Mouse (Mus musculus) urinary bladder, postnatal 4 days (tissue): ENCODE results near the gene Meox2.
A peak's percentile ranks its signal among the peaks of the same experiment; 100 is the strongest.
"Not testable (repeated sequence)": the region's sequence is repeated elsewhere in the genome, so short reads cannot be mapped to it uniquely, and the experiment has no call there.

Experiments
- DNase-seq, 2 experiments: peaks; one replicate each; pipeline ENCODE4 v3.0.0; 2021 to 2022; ENCODE audit warnings: low spot score in 2 of 2

Meox2 gene

GRCm38 (mm10) chr12:37108390-37108738 lies at the start of gene Meox2:
Meox2 (plus strand) TSS chr12:37108540.
- DNase-seq = peak in 1 of 2 experiments; percentile 60

- no peak for DNase-seq
Measured at GRCm38 (mm10) chr12:37072636-37073035, 35.7 kb upstream of the Meox2 start.

- DNase-seq = no peak
Measured at GRCm38 (mm10) chr12:37077308-37077707, 31.0 kb upstream of the Meox2 start.

GRCm38 (mm10) chr12:37080005-37080404 lies 28.3 kb upstream of the Meox2 start:
- DNase-seq = not testable (repeated sequence)

- DNase-seq = no peak
Measured at GRCm38 (mm10) chr12:37106541-37106940, 1.8 kb upstream of the Meox2 start.

GRCm38 (mm10) chr12:37107150-37107549 lies 1.2 kb upstream of the Meox2 start:
- DNase-seq = no peak

GRCm38 (mm10) chr12:37107713-37108389 lies 489 bp upstream of the Meox2 start:
- DNase-seq = no peak

GRCm38 (mm10) chr12:37108819-37109473 lies 606 bp downstream of the Meox2 start:
- no peak for DNase-seq

- no peak for DNase-seq
Measured at GRCm38 (mm10) chr12:37109474-37110012, 1.2 kb downstream of the Meox2 start.

GRCm38 (mm10) chr12:37110977-37111376 lies 2.6 kb downstream of the Meox2 start:
- no peak for DNase-seq

GRCm38 (mm10) chr12:37119246-37119645 lies 10.9 kb downstream of the Meox2 start:
- no peak for DNase-seq

- DNase-seq = no peak
Measured at GRCm38 (mm10) chr12:37123763-37124162, 15.4 kb downstream of the Meox2 start.

- DNase-seq = no peak
Measured at GRCm38 (mm10) chr12:37142080-37142703, 33.9 kb downstream of the Meox2 start.

GRCm38 (mm10) chr12:37143879-37144278 lies 35.5 kb downstream of the Meox2 start:
- DNase-seq = no peak

GRCm38 (mm10) chr12:37167742-37168141 lies 59.4 kb downstream of the Meox2 start:
- no peak for DNase-seq

- DNase-seq = no peak
Measured at GRCm38 (mm10) chr12:37173324-37173723, 65.0 kb downstream of the Meox2 start.

- no peak for DNase-seq
Measured at GRCm38 (mm10) chr12:37183689-37184088, 75.3 kb downstream of the Meox2 start.

GRCm38 (mm10) chr12:37188940-37189488 lies 80.7 kb downstream of the Meox2 start:
- no peak for DNase-seq
